Mouse (Mus musculus) kidney, embryonic 16.5 days (tissue): ENCODE measurements at regions not wholly inside any gene's neighbourhood (a gene's known extent, or its start where the extent isn't known, plus 50 kb on each side); places are given as distances from the start of the nearest gene placed in this dataset.
"Not testable (repeated sequence)": the region's sequence is repeated elsewhere in the genome, so short reads cannot be mapped to it uniquely, and the experiment has no call there.

ENCODE experiments used
- ATAC-seq: fragments of 200-750 bp; cut with Nextera tagmentation; 2 replicates; pipeline ENCODE4 v1.8.0; 2017; ENCODE audit warnings: moderate TSS enrichment; ENCODE audit not compliant: low FRiP score, low TSS enrichment
- H3K27ac ChIP-seq: fragments of 300-500 bp; sonication (generic); 2 replicates; pipeline ENCODE4 v1.5.1; 2014; ENCODE audit warnings: low read length
- H3K27me3 ChIP-seq: fragments of 300-500 bp; sonication (generic); 2 replicates; pipeline ENCODE4 v1.6.1; 2014; ENCODE audit warnings: low read length, control low read depth, mixed read lengths; ENCODE audit not compliant: insufficient read depth
- H3K36me3 ChIP-seq: fragments of 300-500 bp; sonication (generic); 2 replicates; pipeline ENCODE4 v1.6.1; 2014; ENCODE audit warnings: low read length, control low read depth, mixed read lengths; ENCODE audit not compliant: insufficient read depth
- H3K4me1 ChIP-seq: fragments of 300-500 bp; sonication (generic); 2 replicates; pipeline ENCODE4 v1.6.1; 2014; ENCODE audit warnings: low read length, control low read depth, mixed read lengths; ENCODE audit not compliant: insufficient read depth
- H3K4me2 ChIP-seq: fragments of 300-500 bp; sonication (generic); replicated peaks from 2 replicates; pipeline ENCODE4 v1.6.1; 2014; ENCODE audit warnings: low read depth, low read length
- H3K4me3 ChIP-seq: fragments of 300-500 bp; sonication (generic); 2 replicates; pipeline ENCODE4 v1.5.1; 2014; ENCODE audit warnings: mild to moderate bottlenecking, low read length
- H3K9ac ChIP-seq: fragments of 300-500 bp; sonication (generic); replicated peaks from 2 replicates; pipeline ENCODE4 v1.6.1; 2014; ENCODE audit warnings: low read length
- H3K9me3 ChIP-seq: fragments of 300-500 bp; sonication (generic); 2 replicates; pipeline ENCODE4 v1.6.1; 2016; ENCODE audit warnings: low read length, control low read depth
- WGBS: fragments of 180-500 bp; shearing (Covaris S2); extraction: QIAGEN DNeasy Blood & Tissue Kit; methylation state at CpG from one replicate; pipeline ENCODE4 v1.1.7; 2014; 5-methylcytosine and 5-hydroxymethylcytosine counted together

GRCm38 (mm10) chr5:104576991-104577390 is 68.8 kb downstream of the BC005561 start:
- H3K9me3 ChIP-seq, result peaks cover 31% of the 10 kb centered on the region
- H3K4me1 ChIP-seq, H3K27ac ChIP-seq, H3K9ac ChIP-seq, ATAC-seq, H3K4me3 ChIP-seq, H3K27me3 ChIP-seq, H3K4me2 ChIP-seq: not testable (repeated sequence)
- WGBS, result 97% methylated on average over 4 of the region's 4 CpGs
- H3K36me3 ChIP-seq, result peaks cover 22% of the 10 kb centered on the region

GRCm38 (mm10) chr5:104582368-104582767 is 74.2 kb downstream of the BC005561 start:
- H3K27me3 ChIP-seq, H3K27ac ChIP-seq, H3K9ac ChIP-seq, ATAC-seq, H3K4me2 ChIP-seq, H3K4me3 ChIP-seq, H3K4me1 ChIP-seq: not testable (repeated sequence)
- over 99% methylated on average over 3 of the region's 3 CpGs for WGBS
- H3K36me3 ChIP-seq, result peaks cover 52% of the 10 kb centered on the region
- H3K9me3 ChIP-seq, result peaks cover 55% of the 10 kb centered on the region

GRCm38 (mm10) chr5:104609177-104609576 is 101.0 kb downstream of the BC005561 start:
- Histone ChIP-seq H3K27me3 (no peaks in the 10 kb centered on the region), H3K4me1 (no peaks in the 10 kb centered on the region), H3K36me3 (no peaks in the 10 kb centered on the region), H3K9me3 (peaks cover 17% of the 10 kb centered on the region), H3K4me2 (no peak overlapping the region), H3K4me3 (no peak overlapping the region), H3K27ac (no peak overlapping the region), H3K9ac (no peak overlapping the region)
- WGBS, result 81% methylated on average over 7 of the region's 7 CpGs
- no peak for ATAC-seq
